Mouse (Mus musculus): Measurements from ENCODE around the gene Ccdc60. TPM values are rescaled to one million over a fixed set of nuclear protein-coding genes. Genes with fewer than 3 reads are reported as not detected.
A peak's percentile ranks its signal among the peaks of the same experiment; 100 is the strongest.

Ccdc60 gene
- total and polyA plus RNA-seq, 2 experiments from 2014 or later: 1.9 to 3.7 TPM

DNA sequence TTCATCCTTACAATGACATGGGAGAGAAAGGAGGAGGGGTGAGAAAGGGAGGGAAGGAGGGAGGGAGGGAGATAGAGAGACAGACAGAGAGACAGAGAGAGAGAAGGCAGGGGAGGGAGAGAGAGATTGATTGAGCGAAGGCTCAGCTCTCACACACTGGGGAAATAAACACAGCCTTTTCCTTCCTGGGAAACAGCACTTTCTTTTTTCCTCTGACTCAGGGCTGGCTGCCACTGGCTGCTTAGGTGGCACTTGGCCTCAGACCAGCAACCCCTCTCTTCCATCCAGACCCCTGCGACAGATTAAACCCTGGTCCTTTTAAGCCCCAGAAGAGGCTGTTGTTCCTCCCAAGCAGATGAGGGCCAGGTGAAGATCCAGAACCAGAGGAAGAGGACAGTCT lies 14.0 kb downstream of the Ccdc60 start:
- H3K4me1 ChIP-seq (ENCODE audit: insufficient read depth): peaks cover 19% of the 10 kb centered on the region
- no peak for TF ChIP-seq CTCF (IDR thresholded peaks at IDR 0.05; ENCODE audit: low read depth)
- no peaks in the 10 kb centered on the region for H3K36me3 ChIP-seq (ENCODE audit: insufficient read depth)
- no peaks in the 10 kb centered on the region for H3K9me3 ChIP-seq (ENCODE audit: low read length)
- 14% methylated on average over 2 of the region's 2 CpGs for WGBS
- H3K27ac ChIP-seq (ENCODE audit: low read depth, low read length): peak overlapping the region; percentile 36; the same call in 1 of the 2 replicates
- DNase-seq (peak; percentile 38), ATAC-seq (peak; percentile 12; the same call in 1 of the 2 replicates)
- no peak overlapping the region for H3K4me2 ChIP-seq (ENCODE audit: low read depth)
- no peak overlapping the region for H3K4me3 ChIP-seq (ENCODE audit: low read depth, low read length)
- H3K27me3 ChIP-seq (ENCODE audit: insufficient read depth, low read length): no peaks in the 10 kb centered on the region
- H3K9ac ChIP-seq: 0 out of 2 replicates have a peak overlapping the region, but pooled peaks have one; percentile 6

DNA sequence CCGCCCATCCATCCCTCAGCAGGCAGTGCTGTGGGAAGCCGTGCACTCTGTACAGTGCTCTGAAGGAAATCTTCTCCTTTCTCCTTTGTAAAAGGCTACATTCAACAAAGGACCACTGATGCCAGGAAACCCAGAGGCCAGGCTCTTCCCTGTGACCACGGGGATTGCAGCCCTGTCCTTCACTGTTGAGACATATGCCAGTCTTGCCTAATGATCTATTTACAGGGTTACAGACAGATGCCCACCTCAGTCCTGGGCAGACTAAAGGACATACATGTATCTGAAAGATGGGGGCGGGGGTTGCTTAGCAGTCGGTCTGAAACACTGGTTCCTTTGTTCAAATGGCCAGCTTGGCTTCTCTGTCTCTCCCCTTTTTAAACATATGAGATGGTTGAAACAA lies 14.4 kb downstream of the Ccdc60 start:
- no peak for TF ChIP-seq CTCF (IDR thresholded peaks at IDR 0.05; ENCODE audit: low read depth)
- no peak overlapping the region for H3K4me3 ChIP-seq (ENCODE audit: low read depth, low read length)
- no peak for DNase-seq
- no peaks in the 10 kb centered on the region for H3K9me3 ChIP-seq (ENCODE audit: low read length)
- no peak overlapping the region for H3K4me2 ChIP-seq (ENCODE audit: low read depth)
- no peak overlapping the region for H3K9ac ChIP-seq
- H3K27ac ChIP-seq (ENCODE audit: low read depth, low read length): 0 out of 2 replicates have a peak overlapping the region, but pooled peaks have one; percentile 42
- no peaks in the 10 kb centered on the region for H3K27me3 ChIP-seq (ENCODE audit: insufficient read depth, low read length)
- peaks cover 21% of the 10 kb centered on the region for H3K4me1 ChIP-seq (ENCODE audit: insufficient read depth)
- peak; percentile 14 for ATAC-seq
- 11% methylated on average over 5 of the region's 5 CpGs for WGBS
- no peaks in the 10 kb centered on the region for H3K36me3 ChIP-seq (ENCODE audit: insufficient read depth)

DNA sequence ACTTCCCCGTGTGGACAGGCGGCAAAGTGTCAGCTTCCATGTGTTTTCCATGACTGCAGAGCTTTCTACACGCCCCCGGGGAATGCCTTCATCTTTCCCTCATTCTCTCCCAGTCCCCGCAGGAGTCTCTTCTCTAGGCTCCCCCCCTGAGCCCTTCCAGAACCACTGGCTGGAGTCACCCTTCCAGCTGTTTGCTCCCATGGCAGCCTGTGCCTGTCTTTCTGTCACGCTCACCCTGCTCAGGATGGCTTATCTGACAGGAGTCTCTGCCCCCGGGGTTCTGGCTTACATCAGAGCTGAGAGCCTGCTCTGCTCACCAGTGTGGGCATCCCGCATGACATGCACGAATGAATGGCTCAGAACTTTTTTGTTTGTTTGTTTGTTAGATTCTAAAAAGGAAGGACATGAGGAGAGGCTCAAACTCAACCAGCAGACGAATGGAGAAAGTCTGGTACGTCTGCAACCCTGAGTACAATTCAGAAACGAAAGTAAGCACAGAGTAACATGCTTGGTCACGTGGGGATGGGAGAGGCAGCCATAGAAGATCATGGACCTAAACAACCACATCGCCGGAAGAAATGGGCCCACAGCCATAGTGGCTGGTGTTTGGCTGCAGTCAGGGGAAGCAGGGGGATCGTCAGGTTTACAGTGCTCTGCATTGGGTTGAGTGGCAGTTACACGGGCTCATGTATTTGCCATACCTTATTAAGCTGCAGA lies 17.1 kb downstream of the Ccdc60 start:
- peaks cover 16% of the 10 kb centered on the region for H3K4me1 ChIP-seq (ENCODE audit: insufficient read depth)
- H3K4me3 ChIP-seq (ENCODE audit: low read depth, low read length): no peak overlapping the region
- TF ChIP-seq CTCF (IDR thresholded peaks at IDR 0.05; ENCODE audit: low read depth): no peak
- H3K27ac ChIP-seq (ENCODE audit: low read depth, low read length): no peak overlapping the region
- ATAC-seq: no peak
- 68% methylated on average over 17 of the region's 17 CpGs for WGBS
- H3K36me3 ChIP-seq (ENCODE audit: insufficient read depth): no peaks in the 10 kb centered on the region
- no peak overlapping the region for H3K9ac ChIP-seq
- DNase-seq: no peak
- H3K27me3 ChIP-seq (ENCODE audit: insufficient read depth, low read length): no peaks in the 10 kb centered on the region
- no peak overlapping the region for H3K4me2 ChIP-seq (ENCODE audit: low read depth)
- H3K9me3 ChIP-seq (ENCODE audit: low read length): no peaks in the 10 kb centered on the region

DNA sequence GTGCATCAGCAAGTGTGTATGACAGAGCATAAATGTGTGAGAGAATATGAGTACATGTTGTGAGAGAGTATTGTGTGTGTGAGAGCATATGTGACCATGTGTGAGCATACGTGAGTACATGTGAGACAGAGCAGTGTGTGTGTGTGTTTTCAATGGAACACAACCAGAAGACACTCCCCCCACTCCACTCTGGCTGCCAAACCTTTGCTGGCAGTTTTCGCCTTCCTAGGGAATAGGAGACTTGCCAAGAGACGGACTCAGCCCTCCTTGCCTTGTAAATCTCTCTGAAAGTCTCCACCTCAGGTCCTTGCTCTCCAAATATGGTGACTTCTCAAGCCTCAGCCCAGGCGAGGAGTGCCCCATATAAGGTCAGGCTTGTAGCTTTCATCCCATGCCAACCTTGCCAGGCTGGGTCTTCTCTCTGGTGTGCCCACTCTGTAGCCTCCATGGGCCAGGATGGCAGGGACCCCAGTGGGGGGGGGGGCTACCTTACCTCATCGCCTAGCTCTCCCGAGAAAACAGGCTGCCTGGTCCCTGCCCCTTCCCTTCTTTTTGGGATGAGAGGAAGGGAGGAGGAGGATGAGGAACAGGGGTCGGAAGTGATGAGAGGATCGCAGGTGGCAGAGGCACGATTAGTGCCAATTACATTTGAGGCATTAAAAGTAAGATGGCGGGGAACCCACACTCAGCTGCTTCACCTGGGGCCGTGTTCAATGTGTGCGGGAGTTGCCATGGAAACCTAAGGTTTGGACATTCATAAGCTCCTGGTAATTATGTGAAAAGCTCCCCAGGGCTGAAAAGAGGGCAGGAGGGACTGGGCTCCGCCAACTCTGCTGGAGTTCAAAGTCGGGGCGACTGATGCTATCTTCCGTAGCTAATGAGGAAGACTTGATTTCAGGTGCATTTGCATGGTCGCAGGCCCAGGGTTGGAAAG lies 19.3 kb downstream of the Ccdc60 start:
- no peaks in the 10 kb centered on the region for H3K9me3 ChIP-seq (ENCODE audit: low read length)
- DNase-seq (peak; percentile 24), ATAC-seq (no peak)
- H3K27me3 ChIP-seq (ENCODE audit: insufficient read depth, low read length): no peaks in the 10 kb centered on the region
- no peak overlapping the region for H3K9ac ChIP-seq
- WGBS: 46% methylated on average over 17 of the region's 17 CpGs
- H3K4me1 ChIP-seq (ENCODE audit: insufficient read depth): peaks cover 10% of the 10 kb centered on the region
- no peak overlapping the region; the same call in 1 of the 2 replicates for H3K27ac ChIP-seq (ENCODE audit: low read depth, low read length)
- no peak for TF ChIP-seq CTCF (IDR thresholded peaks at IDR 0.05; ENCODE audit: low read depth)
- no peaks in the 10 kb centered on the region for H3K36me3 ChIP-seq (ENCODE audit: insufficient read depth)
- no peak overlapping the region for H3K4me3 ChIP-seq (ENCODE audit: low read depth, low read length)
- H3K4me2 ChIP-seq (ENCODE audit: low read depth): no peak overlapping the region

DNA sequence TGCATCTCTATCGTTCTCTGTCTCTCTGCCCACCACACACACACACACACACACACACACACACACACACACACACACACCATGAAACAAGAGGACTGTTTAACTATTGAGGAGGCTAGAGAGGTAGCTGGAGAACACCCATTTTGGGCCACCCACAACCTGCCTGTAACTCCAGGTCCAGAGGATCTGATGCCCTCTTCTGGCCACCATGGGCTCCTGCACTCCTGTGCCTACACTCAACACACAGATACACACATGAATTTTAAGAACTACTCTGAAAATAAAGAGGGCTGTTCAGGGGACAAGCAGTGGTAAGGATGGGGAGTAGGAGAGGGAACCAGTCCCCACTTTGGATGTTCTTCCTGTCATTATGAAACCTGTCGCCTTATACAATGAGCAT lies 26.1 kb downstream of the Ccdc60 start:
- Histone ChIP-seq H3K4me3 (ENCODE audit: low read depth, low read length) (no peak overlapping the region), H3K9ac (no peak overlapping the region), H3K27me3 (ENCODE audit: insufficient read depth, low read length) (no peaks in the 10 kb centered on the region), H3K9me3 (ENCODE audit: low read length) (no peaks in the 10 kb centered on the region), H3K27ac (ENCODE audit: low read depth, low read length) (no peak overlapping the region), H3K36me3 (ENCODE audit: insufficient read depth) (no peaks in the 10 kb centered on the region), H3K4me2 (ENCODE audit: low read depth) (no peak overlapping the region), H3K4me1 (ENCODE audit: insufficient read depth) (no peaks in the 10 kb centered on the region)
- no peak for DNase-seq
- no peak for ATAC-seq
- 0 out of 2 replicates have a peak, but pooled peaks have one; percentile 14 for TF ChIP-seq CTCF (IDR thresholded peaks at IDR 0.05; ENCODE audit: low read depth)
- WGBS: 83% methylated on average over 2 of the region's 2 CpGs

DNA sequence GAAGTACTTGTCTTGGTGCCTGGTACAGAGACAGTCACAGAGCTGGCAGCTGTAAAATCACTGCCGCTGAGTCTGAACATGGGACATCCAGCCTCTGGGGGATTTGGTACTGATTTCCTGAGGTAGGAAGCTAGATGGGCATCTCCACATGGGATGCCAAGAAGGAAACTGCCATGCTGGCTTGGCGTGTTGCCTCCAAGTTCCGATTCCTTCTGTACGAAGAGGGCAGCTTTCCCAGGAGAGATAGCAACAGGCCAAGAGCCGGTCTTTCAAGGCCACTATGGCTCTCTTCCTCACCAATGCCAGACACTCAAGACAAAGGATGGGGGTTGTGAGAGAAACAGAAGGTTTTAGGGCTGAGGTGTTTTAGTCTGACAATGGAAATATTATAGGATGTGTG lies 26.8 kb downstream of the Ccdc60 start:
- no peaks in the 10 kb centered on the region for H3K4me1 ChIP-seq (ENCODE audit: insufficient read depth)
- H3K27ac ChIP-seq (ENCODE audit: low read depth, low read length): no peak overlapping the region
- H3K4me2 ChIP-seq (ENCODE audit: low read depth): no peak overlapping the region
- TF ChIP-seq CTCF (IDR thresholded peaks at IDR 0.05; ENCODE audit: low read depth): no peak
- H3K9me3 ChIP-seq (ENCODE audit: low read length): no peaks in the 10 kb centered on the region
- no peak overlapping the region for H3K9ac ChIP-seq
- H3K4me3 ChIP-seq (ENCODE audit: low read depth, low read length): no peak overlapping the region
- no peaks in the 10 kb centered on the region for H3K36me3 ChIP-seq (ENCODE audit: insufficient read depth)
- 70% methylated on average over 5 of the region's 5 CpGs for WGBS
- no peak for ATAC-seq
- H3K27me3 ChIP-seq (ENCODE audit: insufficient read depth, low read length): no peaks in the 10 kb centered on the region
- no peak for DNase-seq

DNA sequence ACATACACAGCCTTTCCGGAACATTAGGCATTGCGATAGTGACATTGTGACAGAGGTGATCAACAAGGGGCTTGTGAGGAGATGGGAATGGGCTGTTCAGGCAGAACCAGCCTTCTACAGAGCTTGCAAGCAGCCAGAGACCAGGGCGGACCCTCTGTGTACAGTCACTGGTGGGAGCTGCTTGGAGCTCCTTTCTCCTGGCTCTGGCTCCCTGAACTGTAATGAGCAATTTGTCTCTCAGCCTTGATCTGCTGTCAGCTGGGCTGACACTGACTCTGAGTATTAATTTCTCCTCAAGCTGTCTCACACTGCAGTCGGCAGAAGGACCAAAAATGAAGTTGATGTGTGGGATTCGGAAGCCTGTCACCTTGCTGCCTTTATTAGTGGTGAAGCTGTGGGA lies 28.4 kb downstream of the Ccdc60 start:
- ATAC-seq: peak; percentile 56
- no peak overlapping the region for H3K4me3 ChIP-seq (ENCODE audit: low read depth, low read length)
- TF ChIP-seq CTCF (IDR thresholded peaks at IDR 0.05; ENCODE audit: low read depth): no peak
- no peaks in the 10 kb centered on the region for H3K36me3 ChIP-seq (ENCODE audit: insufficient read depth)
- 73% methylated on average over 5 of the region's 5 CpGs for WGBS
- H3K9me3 ChIP-seq (ENCODE audit: low read length): no peaks in the 10 kb centered on the region
- H3K9ac ChIP-seq: no peak overlapping the region
- no peak overlapping the region for H3K4me2 ChIP-seq (ENCODE audit: low read depth)
- no peaks in the 10 kb centered on the region for H3K4me1 ChIP-seq (ENCODE audit: insufficient read depth)
- no peak overlapping the region for H3K27ac ChIP-seq (ENCODE audit: low read depth, low read length)
- no peaks in the 10 kb centered on the region for H3K27me3 ChIP-seq (ENCODE audit: insufficient read depth, low read length)
- no peak for DNase-seq
